Mouse (Mus musculus): Measurements from ENCODE around the gene Hba-x. TPM values are rescaled to one million over a fixed set of nuclear protein-coding genes. Genes with fewer than 3 reads are reported as not detected.

The Hba-x gene
- polyA plus RNA-seq, 1 experiment from 2014 or later = 90.7 TPM

DNA sequence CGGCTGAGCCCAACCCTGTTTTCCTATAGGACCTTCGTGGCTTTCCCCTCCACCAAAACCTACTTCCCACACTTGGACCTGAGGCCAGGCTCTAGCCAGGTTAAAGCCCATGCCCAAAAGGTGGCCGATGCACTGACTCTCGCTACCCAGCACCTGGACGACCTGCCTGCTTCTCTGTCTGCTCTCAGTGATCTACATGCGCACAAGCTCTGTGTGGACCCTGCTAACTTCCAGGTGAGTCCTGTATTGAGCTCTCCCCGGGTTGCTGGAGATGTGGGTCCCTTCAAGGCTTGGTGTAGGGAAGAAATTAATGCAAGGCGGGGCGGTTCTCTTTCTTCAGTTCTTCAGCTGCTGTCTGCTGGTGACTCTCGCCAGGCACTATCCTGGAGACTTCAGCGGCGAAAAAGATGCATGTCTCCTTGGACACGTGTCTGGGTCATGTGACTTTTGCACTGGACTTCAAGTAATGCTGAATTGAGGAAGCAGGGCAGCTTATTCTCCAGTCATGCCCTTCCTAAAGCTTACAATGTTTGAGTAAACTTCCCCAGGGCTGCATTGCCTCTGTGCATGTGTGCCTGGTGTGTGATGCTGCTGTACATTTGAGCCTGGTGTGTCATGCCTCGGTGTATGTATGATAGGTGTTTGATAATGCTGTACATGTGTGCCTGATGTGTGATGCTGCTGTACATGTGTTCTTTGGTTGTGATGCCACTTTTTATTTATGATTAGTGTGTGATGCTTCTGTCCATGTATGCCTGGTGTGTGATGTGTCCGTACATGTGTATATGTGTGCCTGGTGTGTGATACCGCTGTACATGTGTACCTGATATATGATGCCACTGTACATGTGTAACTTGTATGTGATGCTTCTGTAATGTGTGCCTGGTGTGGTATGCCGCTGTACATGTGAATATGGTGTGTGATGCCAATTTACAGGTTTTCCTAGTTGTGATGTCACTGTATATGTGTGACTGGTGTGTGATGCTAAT lies 24.4 kb downstream of the Hba-x start:
- H3K27me3 ChIP-seq (ENCODE audit: control insufficient read depth, insufficient read depth, low read length) = no peaks in the 10 kb centered on the region; the same call in 1 of the 2 replicates
- H3K9me3 ChIP-seq (ENCODE audit: control insufficient read depth, low read length) = no peaks in the 10 kb centered on the region
- H3K4me2 ChIP-seq (replicated peaks; ENCODE audit: low read depth, low read length) = peak overlapping the region; percentile 37; the same call in 1 of the 2 replicates
- H3K4me3 ChIP-seq (ENCODE audit: low read length) = no peak overlapping the region; the same call in 1 of the 2 replicates
- H3K36me3 ChIP-seq (ENCODE audit: control insufficient read depth, insufficient read depth, low read length) = no peaks in the 10 kb centered on the region
- H3K4me1 ChIP-seq (ENCODE audit: control insufficient read depth, insufficient read depth, low read length) = no peaks in the 10 kb centered on the region
- no peak overlapping the region for H3K9ac ChIP-seq (ENCODE audit: low read depth, low read length)
- WGBS = 53% methylated on average over 14 of the region's 17 CpGs
- H3K27ac ChIP-seq (ENCODE audit: low read depth, low read length) = no peak overlapping the region
- no peak; the same call in 1 of the 2 replicates for ATAC-seq (ENCODE audit: low FRiP score, low TSS enrichment)

DNA sequence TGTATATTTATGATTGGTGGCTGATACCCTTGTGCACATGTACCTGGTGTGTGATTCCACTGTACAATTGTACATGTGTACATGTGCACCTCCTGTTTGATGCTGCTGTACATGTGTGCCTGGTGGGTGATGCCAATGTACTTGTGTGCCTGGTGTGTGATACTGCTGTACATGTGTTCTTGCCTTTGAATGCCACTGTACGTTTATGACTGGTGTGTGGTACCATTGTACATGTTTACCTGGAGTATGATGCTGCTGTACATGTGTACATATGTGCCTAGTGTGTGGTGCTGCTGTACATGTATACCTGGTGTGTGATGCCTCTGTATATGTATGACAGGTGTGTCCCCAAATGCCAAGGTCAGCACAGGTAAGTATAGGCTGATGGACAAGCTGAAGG lies 25.3 kb downstream of the Hba-x start:
- Histone ChIP-seq H3K27me3 (ENCODE audit: control insufficient read depth, insufficient read depth, low read length) (no peaks in the 10 kb centered on the region; the same call in 1 of the 2 replicates), H3K4me3 (ENCODE audit: low read length) (no peak overlapping the region), H3K9ac (ENCODE audit: low read depth, low read length) (no peak overlapping the region), H3K36me3 (ENCODE audit: control insufficient read depth, insufficient read depth, low read length) (no peaks in the 10 kb centered on the region), H3K4me1 (ENCODE audit: control insufficient read depth, insufficient read depth, low read length) (no peaks in the 10 kb centered on the region), H3K9me3 (ENCODE audit: control insufficient read depth, low read length) (no peaks in the 10 kb centered on the region), H3K4me2 (replicated peaks; ENCODE audit: low read depth, low read length) (no peak overlapping the region), H3K27ac (ENCODE audit: low read depth, low read length) (no peak overlapping the region)
- WGBS = 79% methylated on average over 1 of the region's 1 CpGs
- ATAC-seq (ENCODE audit: low FRiP score, low TSS enrichment) = no peak

DNA sequence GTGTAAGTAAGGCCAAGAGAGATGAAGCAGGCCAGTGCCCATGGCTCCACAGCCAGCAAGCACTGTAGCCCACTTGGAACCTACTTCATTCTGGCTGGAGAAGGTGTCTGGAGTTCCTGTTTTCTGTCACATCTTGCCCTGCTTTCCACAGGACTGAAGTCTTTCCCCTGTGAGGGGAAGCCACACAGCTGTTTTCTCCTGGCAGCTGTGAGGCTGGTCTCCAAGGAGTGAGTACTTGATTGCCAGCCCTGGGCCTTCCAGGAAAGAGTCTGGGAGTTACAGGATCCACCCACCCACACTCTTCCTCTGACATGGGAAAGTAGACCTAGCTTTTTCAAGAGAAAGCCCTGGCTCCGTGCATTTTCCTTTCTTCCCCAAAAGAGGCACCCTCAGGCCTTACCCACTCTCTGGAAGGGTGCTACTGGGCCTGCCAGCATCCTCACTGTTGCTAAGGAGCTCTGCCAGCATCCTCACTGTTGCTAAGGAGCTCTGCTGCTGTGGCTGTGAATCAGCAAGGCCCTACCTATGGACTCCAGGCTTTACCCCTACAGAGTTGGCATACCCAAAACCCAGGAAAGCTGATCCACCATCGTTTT lies 26.7 kb downstream of the Hba-x start:
- Histone ChIP-seq H3K27ac (ENCODE audit: low read depth, low read length) (no peak overlapping the region), H3K4me2 (replicated peaks; ENCODE audit: low read depth, low read length) (no peak overlapping the region), H3K4me3 (ENCODE audit: low read length) (no peak overlapping the region), H3K9me3 (ENCODE audit: control insufficient read depth, low read length) (no peaks in the 10 kb centered on the region), H3K9ac (ENCODE audit: low read depth, low read length) (no peak overlapping the region), H3K36me3 (ENCODE audit: control insufficient read depth, insufficient read depth, low read length) (no peaks in the 10 kb centered on the region), H3K4me1 (ENCODE audit: control insufficient read depth, insufficient read depth, low read length) (0 out of 2 replicates have a peak, but pooled peaks cover 2% of the 10 kb centered on the region), H3K27me3 (ENCODE audit: control insufficient read depth, insufficient read depth, low read length) (no peaks in the 10 kb centered on the region; the same call in 1 of the 2 replicates)
- WGBS = 49% methylated on average over 2 of the region's 2 CpGs
- no peak for ATAC-seq (ENCODE audit: low FRiP score, low TSS enrichment)

DNA sequence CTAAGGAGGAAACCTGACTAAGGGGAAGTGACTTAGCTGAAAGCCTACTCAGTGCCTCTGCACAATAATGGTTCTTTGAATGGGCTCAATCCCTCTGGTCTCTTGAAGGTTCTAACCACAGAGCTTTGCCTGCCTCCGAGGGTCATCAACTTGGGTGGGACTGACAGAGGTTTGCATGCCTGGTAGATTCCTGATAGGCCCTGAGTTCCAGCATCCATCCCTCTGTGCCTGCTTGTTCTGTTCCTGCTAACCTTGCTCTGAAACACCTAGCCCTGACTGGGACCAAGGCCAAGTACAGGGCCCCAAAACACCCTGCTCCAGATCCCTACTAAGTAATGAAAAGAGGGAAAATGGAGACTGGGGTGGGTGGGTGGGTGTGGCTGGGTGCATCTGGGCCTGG lies 27.3 kb downstream of the Hba-x start:
- ATAC-seq (ENCODE audit: low FRiP score, low TSS enrichment) = no peak
- no peaks in the 10 kb centered on the region; the same call in 1 of the 2 replicates for H3K27me3 ChIP-seq (ENCODE audit: control insufficient read depth, insufficient read depth, low read length)
- H3K9me3 ChIP-seq (ENCODE audit: control insufficient read depth, low read length) = no peaks in the 10 kb centered on the region
- WGBS = 78% methylated on average over 1 of the region's 1 CpGs
- H3K27ac ChIP-seq (ENCODE audit: low read depth, low read length) = no peak overlapping the region
- H3K4me2 ChIP-seq (replicated peaks; ENCODE audit: low read depth, low read length) = no peak overlapping the region
- H3K4me1 ChIP-seq (ENCODE audit: control insufficient read depth, insufficient read depth, low read length) = 0 out of 2 replicates have a peak, but pooled peaks cover 5% of the 10 kb centered on the region
- H3K36me3 ChIP-seq (ENCODE audit: control insufficient read depth, insufficient read depth, low read length) = no peaks in the 10 kb centered on the region
- H3K9ac ChIP-seq (ENCODE audit: low read depth, low read length) = no peak overlapping the region
- no peak overlapping the region for H3K4me3 ChIP-seq (ENCODE audit: low read length)

DNA sequence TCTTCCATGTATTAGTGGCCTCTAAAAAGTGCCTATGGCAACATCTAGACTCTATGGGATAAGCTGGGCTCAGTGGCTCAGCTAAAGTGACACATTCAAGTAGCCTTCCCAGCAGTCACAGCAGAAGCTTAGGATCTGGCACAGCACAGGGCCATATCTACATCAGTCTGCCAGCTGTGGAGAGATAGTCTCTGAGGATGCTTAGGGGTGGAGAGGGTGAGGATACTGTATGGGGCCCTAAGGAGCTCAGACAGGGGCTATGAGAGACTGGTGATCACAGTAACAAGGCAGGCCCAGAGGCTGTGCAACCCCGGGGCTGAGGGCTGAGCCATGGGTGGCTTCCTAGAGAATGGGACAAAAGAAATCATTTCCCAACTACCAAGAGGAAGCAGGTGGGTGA lies 30.8 kb downstream of the Hba-x start:
- no peaks in the 10 kb centered on the region for H3K27me3 ChIP-seq (ENCODE audit: control insufficient read depth, insufficient read depth, low read length)
- H3K4me2 ChIP-seq (replicated peaks; ENCODE audit: low read depth, low read length) = no peak overlapping the region
- H3K4me1 ChIP-seq (ENCODE audit: control insufficient read depth, insufficient read depth, low read length) = 0 out of 2 replicates have a peak, but pooled peaks cover 17% of the 10 kb centered on the region
- no peak overlapping the region for H3K27ac ChIP-seq (ENCODE audit: low read depth, low read length)
- 94% methylated on average over 1 of the region's 1 CpGs for WGBS
- H3K9me3 ChIP-seq (ENCODE audit: control insufficient read depth, low read length) = no peaks in the 10 kb centered on the region
- H3K9ac ChIP-seq (ENCODE audit: low read depth, low read length) = no peak overlapping the region
- no peaks in the 10 kb centered on the region for H3K36me3 ChIP-seq (ENCODE audit: control insufficient read depth, insufficient read depth, low read length)
- no peak overlapping the region for H3K4me3 ChIP-seq (ENCODE audit: low read length)
- no peak for ATAC-seq (ENCODE audit: low FRiP score, low TSS enrichment)

DNA sequence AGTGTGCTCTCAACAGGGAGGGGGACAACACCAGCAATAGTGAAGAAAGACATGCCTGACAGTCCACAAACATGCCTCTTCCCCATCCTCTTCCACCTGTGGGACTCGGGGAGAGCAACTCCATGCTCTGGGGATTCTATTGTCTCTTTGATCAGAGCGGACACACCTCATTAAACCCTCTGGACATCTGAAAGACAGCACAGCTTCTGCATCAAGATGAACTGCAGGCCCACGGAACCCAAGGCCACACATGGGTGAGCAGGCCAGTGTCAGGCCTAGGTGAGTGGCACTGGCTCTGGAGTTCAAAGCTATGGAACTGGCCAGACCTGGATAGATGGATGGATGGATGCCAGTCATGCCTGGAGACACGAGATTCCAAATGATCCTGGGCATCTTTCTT lies 33.2 kb downstream of the Hba-x start:
- H3K36me3 ChIP-seq (ENCODE audit: control insufficient read depth, insufficient read depth, low read length) = no peaks in the 10 kb centered on the region
- WGBS = 19% methylated on average over 4 of the region's 4 CpGs
- peak; percentile 77 for ATAC-seq (ENCODE audit: low FRiP score, low TSS enrichment)
- no peak overlapping the region for H3K9ac ChIP-seq (ENCODE audit: low read depth, low read length)
- H3K4me2 ChIP-seq (replicated peaks; ENCODE audit: low read depth, low read length) = no peak overlapping the region
- no peaks in the 10 kb centered on the region for H3K9me3 ChIP-seq (ENCODE audit: control insufficient read depth, low read length)
- H3K27ac ChIP-seq (ENCODE audit: low read depth, low read length) = no peak overlapping the region
- no peaks in the 10 kb centered on the region for H3K27me3 ChIP-seq (ENCODE audit: control insufficient read depth, insufficient read depth, low read length)
- no peak overlapping the region for H3K4me3 ChIP-seq (ENCODE audit: low read length)
- H3K4me1 ChIP-seq (ENCODE audit: control insufficient read depth, insufficient read depth, low read length) = 0 out of 2 replicates have a peak, but pooled peaks cover 17% of the 10 kb centered on the region

DNA sequence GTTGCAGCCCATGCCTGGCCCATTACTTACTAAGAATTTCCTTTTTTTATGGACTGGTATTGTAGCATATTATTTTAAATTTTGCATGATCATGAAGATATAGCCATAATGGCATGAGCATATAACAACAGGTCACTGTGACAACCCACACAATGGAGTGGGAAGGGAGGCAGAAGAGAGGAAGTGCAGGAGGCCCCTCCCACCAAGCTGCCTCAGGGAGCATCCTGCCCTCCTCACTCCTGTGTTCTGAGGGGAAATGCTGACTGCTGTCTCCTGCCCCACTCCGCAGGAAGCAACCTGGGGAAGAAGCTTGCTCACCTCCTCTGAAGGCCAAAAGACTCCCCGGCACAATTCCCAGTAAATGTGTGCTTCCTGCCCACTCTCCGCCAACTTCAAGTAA lies 33.7 kb downstream of the Hba-x start:
- ATAC-seq (ENCODE audit: low FRiP score, low TSS enrichment) = no peak
- Histone ChIP-seq H3K9ac (ENCODE audit: low read depth, low read length) (no peak overlapping the region), H3K9me3 (ENCODE audit: control insufficient read depth, low read length) (no peaks in the 10 kb centered on the region), H3K4me2 (replicated peaks; ENCODE audit: low read depth, low read length) (no peak overlapping the region), H3K36me3 (ENCODE audit: control insufficient read depth, insufficient read depth, low read length) (no peaks in the 10 kb centered on the region), H3K4me3 (ENCODE audit: low read length) (no peak overlapping the region), H3K27ac (ENCODE audit: low read depth, low read length) (no peak overlapping the region), H3K27me3 (ENCODE audit: control insufficient read depth, insufficient read depth, low read length) (no peaks in the 10 kb centered on the region), H3K4me1 (ENCODE audit: control insufficient read depth, insufficient read depth, low read length) (0 out of 2 replicates have a peak, but pooled peaks cover 17% of the 10 kb centered on the region)
- 61% methylated on average over 3 of the region's 3 CpGs for WGBS

DNA sequence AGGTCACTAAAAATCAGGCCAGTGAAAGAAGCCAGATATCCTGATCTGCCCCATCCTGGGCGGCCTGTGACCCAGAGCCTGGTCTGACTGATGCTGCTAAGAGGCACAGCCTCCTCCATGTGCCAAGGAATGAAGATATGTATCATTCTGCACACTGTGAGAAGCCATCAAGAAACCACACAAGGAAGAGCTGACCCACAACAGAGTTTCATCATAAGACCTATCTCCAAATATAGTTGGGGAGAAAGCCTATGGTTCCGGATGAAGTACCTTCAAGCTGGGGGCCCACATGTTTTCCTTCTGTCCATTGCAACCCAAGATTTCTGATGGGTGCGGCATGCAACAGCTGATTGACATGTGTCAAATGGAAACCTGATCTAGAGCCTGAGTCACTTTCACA lies 39.8 kb downstream of the Hba-x start:
- Histone ChIP-seq H3K27ac (ENCODE audit: low read depth, low read length) (no peak overlapping the region), H3K4me3 (ENCODE audit: low read length) (no peak overlapping the region), H3K36me3 (ENCODE audit: control insufficient read depth, insufficient read depth, low read length) (no peaks in the 10 kb centered on the region), H3K4me1 (ENCODE audit: control insufficient read depth, insufficient read depth, low read length) (no peaks in the 10 kb centered on the region), H3K4me2 (replicated peaks; ENCODE audit: low read depth, low read length) (no peak overlapping the region), H3K27me3 (ENCODE audit: control insufficient read depth, insufficient read depth, low read length) (no peaks in the 10 kb centered on the region), H3K9ac (ENCODE audit: low read depth, low read length) (no peak overlapping the region), H3K9me3 (ENCODE audit: control insufficient read depth, low read length) (no peaks in the 10 kb centered on the region)
- WGBS = 79% methylated on average over 3 of the region's 3 CpGs
- no peak for ATAC-seq (ENCODE audit: low FRiP score, low TSS enrichment)
